Mouse (Mus musculus): Measurements from ENCODE around the gene Mybpc2.

- no peak for TF ChIP-seq POLR2AphosphoS5 (IDR thresholded peaks at IDR 0.05; ENCODE audit: insufficient replicate concordance, low read depth, low read length)
- no peak for TF ChIP-seq CTCF (IDR thresholded peaks at IDR 0.05; ENCODE audit: low read depth, low read length)
Observed at GRCm38 (mm10) chr7:44474419-44474818, 50.0 kb downstream of the Mybpc2 start.

Measured in G1E (cell line).